Mouse (Mus musculus) lung, postnatal 0 days (tissue): Measurements from ENCODE around the gene Rprd1b. TPM values are rescaled to one million over a fixed set of nuclear protein-coding genes. Genes with fewer than 3 reads are reported as not detected.

Experiments used
- ATAC-seq: fragments of 200-750 bp; cut with Nextera tagmentation; 2 replicates; pipeline ENCODE4 v1.8.0; 2017; ENCODE audit warnings: moderate library complexity
- DNase-seq: peaks from one replicate; pipeline ENCODE4 v3.0.0-alpha.2; 2016; ENCODE audit warnings: low spot score
- H3K27ac ChIP-seq: fragments of 300-500 bp; sonication (generic); 2 replicates; pipeline ENCODE4 v1.5.1; 2014; ENCODE audit warnings: antibody characterized with exemption, mild to moderate bottlenecking, low read length, mixed read lengths
- H3K27me3 ChIP-seq: fragments of 300-500 bp; sonication (generic); replicated peaks from 2 replicates; pipeline ENCODE4 v1.6.1; 2014; ENCODE audit warnings: low read length, mixed read lengths; ENCODE audit not compliant: insufficient read depth
- H3K36me3 ChIP-seq: fragments of 300-500 bp; sonication (generic); 2 replicates; pipeline ENCODE4 v1.6.1; 2014; ENCODE audit warnings: low read length, mixed read lengths; ENCODE audit not compliant: insufficient read depth
- H3K4me1 ChIP-seq: fragments of 300-500 bp; sonication (generic); 2 replicates; pipeline ENCODE4 v1.6.1; 2014; ENCODE audit warnings: antibody characterized with exemption, low read depth, low read length, mixed read lengths; ENCODE audit not compliant: insufficient read depth
- H3K4me2 ChIP-seq: fragments of 300-500 bp; sonication (generic); replicated peaks from 2 replicates; pipeline ENCODE4 v1.6.1; 2014; ENCODE audit warnings: low read depth, mild to moderate bottlenecking, low read length, moderate library complexity, mixed read lengths
- H3K4me3 ChIP-seq: fragments of 300-500 bp; sonication (generic); 2 replicates; pipeline ENCODE4 v1.5.1; 2014; ENCODE audit warnings: low read depth, low read length
- H3K9ac ChIP-seq: fragments of 300-500 bp; sonication (generic); replicated peaks from 2 replicates; pipeline ENCODE4 v1.6.1; 2014; ENCODE audit warnings: low read depth, mild to moderate bottlenecking
- H3K9me3 ChIP-seq: fragments of 300-500 bp; sonication (generic); 2 replicates; pipeline ENCODE4 v1.6.1; 2016; ENCODE audit warnings: low read length, mixed read lengths
- CTCF ChIP-seq: IDR thresholded peaks from 2 replicates; pipeline ENCODE4 v1.5.1; 2016; ENCODE audit warnings: antibody characterized with exemption, mild to moderate bottlenecking
- EP300 ChIP-seq: IDR thresholded peaks from 2 replicates; pipeline ENCODE4 v1.6.1; 2016; ENCODE audit warnings: antibody characterized with exemption, mild to moderate bottlenecking, control low read depth
- WGBS: fragments of 180-500 bp; shearing (Covaris S2); extraction: QIAGEN DNeasy Blood & Tissue Kit; methylation state at CpG from one replicate; pipeline ENCODE4 v1.1.7; 2014; 5-methylcytosine and 5-hydroxymethylcytosine counted together
- polyA plus RNA-seq: library from polyadenylated mRNA; unstranded; fragments of >200 nt; fragmentation: Nextera tagmentation; extraction: Ambion mirVana; gene quantifications from 2 replicates; pipeline ENCODE4 v1.2.1, GENCODE M21; 2015

Gene Rprd1b
- polyA plus RNA-seq, 1 experiment from 2014 or later, result 23.8 TPM

- Histone ChIP-seq H3K27ac (no peak overlapping the region), H3K9me3 (no peaks in the 10 kb centered on the region), H3K4me2 (no peak overlapping the region), H3K36me3 (no peaks in the 10 kb centered on the region), H3K9ac (no peak overlapping the region), H3K4me1 (no peaks in the 10 kb centered on the region; the same call in 1 of the 2 replicates), H3K4me3 (no peak overlapping the region), H3K27me3 (no peaks in the 10 kb centered on the region)
- TF ChIP-seq EP300 (no peak), CTCF (no peak)
- DNase-seq (no peak), ATAC-seq (no peak)
- WGBS, result 88% methylated on average over 6 of the region's 6 CpGs
Measured at GRCm38 (mm10) chr2:158104966-158105365, 76.7 kb downstream of the Rprd1b start.

- no peak for DNase-seq
- Histone ChIP-seq H3K9me3 (no peaks in the 10 kb centered on the region), H3K36me3 (no peaks in the 10 kb centered on the region), H3K4me1 (no peaks in the 10 kb centered on the region; the same call in 1 of the 2 replicates), H3K4me2 (no peak overlapping the region), H3K4me3 (no peak overlapping the region), H3K27ac (no peak overlapping the region), H3K9ac (no peak overlapping the region), H3K27me3 (no peaks in the 10 kb centered on the region)
- no peak for ATAC-seq
- TF ChIP-seq EP300, result no peak
- TF ChIP-seq CTCF, result no peak
- 75% methylated on average over 6 of the region's 6 CpGs for WGBS
Measured at GRCm38 (mm10) chr2:158105605-158106004, 77.3 kb downstream of the Rprd1b start.

GRCm38 (mm10) chr2:158106947-158107587 lies 78.8 kb downstream of the Rprd1b start:
- Histone ChIP-seq H3K4me2 (no peak overlapping the region), H3K9ac (no peak overlapping the region), H3K4me3 (no peak overlapping the region), H3K4me1 (no peaks in the 10 kb centered on the region; the same call in 1 of the 2 replicates), H3K9me3 (no peaks in the 10 kb centered on the region), H3K27ac (peak overlapping the region; percentile 15; the same call in 1 of the 2 replicates), H3K27me3 (no peaks in the 10 kb centered on the region), H3K36me3 (no peaks in the 10 kb centered on the region)
- 15% methylated on average over 6 of the region's 6 CpGs for WGBS
- TF ChIP-seq CTCF, result peak; percentile 95
- TF ChIP-seq EP300, result no peak
- peak; percentile 88 for DNase-seq
- ATAC-seq, result peak; percentile 82

- peak overlapping the region; percentile 78 for H3K27ac ChIP-seq
- H3K4me2 ChIP-seq, result no peak overlapping the region
- H3K27me3 ChIP-seq, result no peaks in the 10 kb centered on the region
- WGBS, result 4% methylated on average over 8 of the region's 8 CpGs
- no peak overlapping the region for H3K4me3 ChIP-seq
- no peaks in the 10 kb centered on the region; the same call in 1 of the 2 replicates for H3K4me1 ChIP-seq
- H3K36me3 ChIP-seq, result no peaks in the 10 kb centered on the region
- no peaks in the 10 kb centered on the region for H3K9me3 ChIP-seq
- no peak overlapping the region for H3K9ac ChIP-seq
- ATAC-seq (peak; percentile 18), DNase-seq (peak; percentile 52)
- no peak for TF ChIP-seq EP300
- no peak for TF ChIP-seq CTCF
Measured at GRCm38 (mm10) chr2:158109516-158109915, 81.2 kb downstream of the Rprd1b start.

GRCm38 (mm10) chr2:158113591-158114257 lies 85.4 kb downstream of the Rprd1b start:
- Histone ChIP-seq H3K27ac (peak overlapping the region; percentile 83), H3K36me3 (peaks cover 11% of the 10 kb centered on the region), H3K27me3 (no peaks in the 10 kb centered on the region), H3K4me3 (no peak overlapping the region), H3K9me3 (no peaks in the 10 kb centered on the region), H3K4me1 (no peaks in the 10 kb centered on the region; the same call in 1 of the 2 replicates), H3K4me2 (peak overlapping the region; percentile 27; the same call in 1 of the 2 replicates), H3K9ac (no peak overlapping the region)
- ATAC-seq (peak; percentile 82), DNase-seq (peak; percentile 92)
- peak; percentile 61; the same call in 1 of the 2 replicates for TF ChIP-seq EP300
- TF ChIP-seq CTCF, result no peak
- WGBS, result 25% methylated on average over 9 of the region's 9 CpGs

GRCm38 (mm10) chr2:158114931-158115330 lies 86.6 kb downstream of the Rprd1b start:
- no peak overlapping the region for H3K27ac ChIP-seq
- ATAC-seq, result no peak
- 51% methylated on average over 5 of the region's 5 CpGs for WGBS
- no peak overlapping the region for H3K9ac ChIP-seq
- H3K4me2 ChIP-seq, result no peak overlapping the region
- H3K36me3 ChIP-seq, result peaks cover 11% of the 10 kb centered on the region
- no peak for DNase-seq
- no peaks in the 10 kb centered on the region; the same call in 1 of the 2 replicates for H3K4me1 ChIP-seq
- no peaks in the 10 kb centered on the region for H3K27me3 ChIP-seq
- H3K4me3 ChIP-seq, result no peak overlapping the region
- no peaks in the 10 kb centered on the region for H3K9me3 ChIP-seq
- TF ChIP-seq CTCF (no peak), EP300 (no peak)
